Mouse (Mus musculus): Measurements from ENCODE around the gene Tnks1bp1.

DNA sequence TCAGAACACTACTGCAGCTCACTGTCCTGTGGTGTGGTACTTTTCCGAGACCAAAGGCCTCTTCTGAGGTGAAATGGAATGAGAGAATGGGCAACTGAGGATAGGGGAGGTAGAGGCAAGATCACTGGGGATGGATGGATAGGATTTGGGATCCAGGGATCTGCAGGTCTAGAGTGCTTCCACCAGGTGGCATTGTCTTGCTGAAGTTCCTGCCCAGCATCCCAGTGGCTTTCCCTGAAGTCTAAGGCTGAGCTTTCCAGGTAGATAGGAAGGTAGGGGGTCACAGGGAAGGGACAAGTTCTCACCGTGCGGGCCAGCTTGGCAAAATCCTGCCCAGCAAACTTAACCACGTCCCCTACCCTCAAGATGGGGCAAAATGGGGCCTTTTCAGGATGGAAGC is 25.8 kb upstream of the Tnks1bp1 start:
- TF ChIP-seq CTCF (IDR thresholded peaks at IDR 0.05; ENCODE audit: low read depth) (peak; percentile 88), EP300 (optimal IDR thresholded peaks at IDR 0.05) (no peak)

All from stomach, postnatal 0 days (tissue).